Mouse (Mus musculus) lung, postnatal 0 days (tissue): ENCODE data around the gene Chrna10. TPM values are rescaled to one million over a fixed set of nuclear protein-coding genes. Genes with fewer than 3 reads are reported as not detected.

Experiments used
- ATAC-seq: fragments of 200-750 bp; cut with Nextera tagmentation; 2 replicates; pipeline ENCODE4 v1.8.0; 2017; ENCODE audit warnings: moderate library complexity
- DNase-seq: peaks from one replicate; pipeline ENCODE4 v3.0.0-alpha.2; 2016; ENCODE audit warnings: low spot score
- H3K27ac ChIP-seq: fragments of 300-500 bp; sonication (generic); 2 replicates; pipeline ENCODE4 v1.5.1; 2014; ENCODE audit warnings: antibody characterized with exemption, mild to moderate bottlenecking, low read length, mixed read lengths
- H3K27me3 ChIP-seq: fragments of 300-500 bp; sonication (generic); replicated peaks from 2 replicates; pipeline ENCODE4 v1.6.1; 2014; ENCODE audit warnings: low read length, mixed read lengths; ENCODE audit not compliant: insufficient read depth
- H3K36me3 ChIP-seq: fragments of 300-500 bp; sonication (generic); 2 replicates; pipeline ENCODE4 v1.6.1; 2014; ENCODE audit warnings: low read length, mixed read lengths; ENCODE audit not compliant: insufficient read depth
- H3K4me1 ChIP-seq: fragments of 300-500 bp; sonication (generic); 2 replicates; pipeline ENCODE4 v1.6.1; 2014; ENCODE audit warnings: antibody characterized with exemption, low read depth, low read length, mixed read lengths; ENCODE audit not compliant: insufficient read depth
- H3K4me2 ChIP-seq: fragments of 300-500 bp; sonication (generic); replicated peaks from 2 replicates; pipeline ENCODE4 v1.6.1; 2014; ENCODE audit warnings: low read depth, mild to moderate bottlenecking, low read length, moderate library complexity, mixed read lengths
- H3K4me3 ChIP-seq: fragments of 300-500 bp; sonication (generic); 2 replicates; pipeline ENCODE4 v1.5.1; 2014; ENCODE audit warnings: low read depth, low read length
- H3K9ac ChIP-seq: fragments of 300-500 bp; sonication (generic); replicated peaks from 2 replicates; pipeline ENCODE4 v1.6.1; 2014; ENCODE audit warnings: low read depth, mild to moderate bottlenecking
- H3K9me3 ChIP-seq: fragments of 300-500 bp; sonication (generic); 2 replicates; pipeline ENCODE4 v1.6.1; 2016; ENCODE audit warnings: low read length, mixed read lengths
- CTCF ChIP-seq: IDR thresholded peaks from 2 replicates; pipeline ENCODE4 v1.5.1; 2016; ENCODE audit warnings: antibody characterized with exemption, mild to moderate bottlenecking
- EP300 ChIP-seq: IDR thresholded peaks from 2 replicates; pipeline ENCODE4 v1.6.1; 2016; ENCODE audit warnings: antibody characterized with exemption, mild to moderate bottlenecking, control low read depth
- WGBS: fragments of 180-500 bp; shearing (Covaris S2); extraction: QIAGEN DNeasy Blood & Tissue Kit; methylation state at CpG from one replicate; pipeline ENCODE4 v1.1.7; 2014; 5-methylcytosine and 5-hydroxymethylcytosine counted together
- polyA plus RNA-seq: library from polyadenylated mRNA; unstranded; fragments of >200 nt; fragmentation: Nextera tagmentation; extraction: Ambion mirVana; gene quantifications from 2 replicates; pipeline ENCODE4 v1.2.1, GENCODE M21; 2015

Chrna10 gene
- polyA plus RNA-seq, 1 experiment from 2014 or later: 0.36 TPM

DNA sequence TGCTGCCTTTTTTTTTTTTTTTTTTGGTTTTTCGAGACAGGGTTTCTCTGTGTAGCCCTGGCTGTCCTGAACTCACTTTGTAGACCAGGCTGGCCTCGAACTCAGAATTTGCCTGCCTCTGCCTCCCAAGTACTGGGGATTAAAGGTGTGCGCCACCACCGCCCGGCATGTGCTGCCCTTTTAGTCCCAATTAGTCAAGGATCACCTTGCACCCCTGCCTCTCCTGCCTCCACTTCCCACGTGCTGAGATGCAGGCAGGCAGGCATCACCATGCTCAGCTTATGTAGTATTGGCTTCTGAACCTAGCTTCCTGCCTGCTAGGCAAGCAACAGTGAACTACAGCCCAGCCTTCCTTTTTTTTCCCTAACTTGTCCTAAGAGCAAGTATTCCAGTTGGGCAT, 754 bp upstream of the Chrna10 start:
- DNase-seq: no peak
- H3K9me3 ChIP-seq: no peaks in the 10 kb centered on the region
- H3K27me3 ChIP-seq: no peaks in the 10 kb centered on the region
- H3K9ac ChIP-seq: no peak overlapping the region
- no peaks in the 10 kb centered on the region for H3K4me1 ChIP-seq
- no peak for TF ChIP-seq EP300
- TF ChIP-seq CTCF: no peak
- ATAC-seq: no peak
- H3K36me3 ChIP-seq: peaks cover 31% of the 10 kb centered on the region
- no peak overlapping the region for H3K4me2 ChIP-seq
- WGBS: 70% methylated on average over 6 of the region's 6 CpGs
- H3K4me3 ChIP-seq: no peak overlapping the region
- no peak overlapping the region for H3K27ac ChIP-seq

DNA sequence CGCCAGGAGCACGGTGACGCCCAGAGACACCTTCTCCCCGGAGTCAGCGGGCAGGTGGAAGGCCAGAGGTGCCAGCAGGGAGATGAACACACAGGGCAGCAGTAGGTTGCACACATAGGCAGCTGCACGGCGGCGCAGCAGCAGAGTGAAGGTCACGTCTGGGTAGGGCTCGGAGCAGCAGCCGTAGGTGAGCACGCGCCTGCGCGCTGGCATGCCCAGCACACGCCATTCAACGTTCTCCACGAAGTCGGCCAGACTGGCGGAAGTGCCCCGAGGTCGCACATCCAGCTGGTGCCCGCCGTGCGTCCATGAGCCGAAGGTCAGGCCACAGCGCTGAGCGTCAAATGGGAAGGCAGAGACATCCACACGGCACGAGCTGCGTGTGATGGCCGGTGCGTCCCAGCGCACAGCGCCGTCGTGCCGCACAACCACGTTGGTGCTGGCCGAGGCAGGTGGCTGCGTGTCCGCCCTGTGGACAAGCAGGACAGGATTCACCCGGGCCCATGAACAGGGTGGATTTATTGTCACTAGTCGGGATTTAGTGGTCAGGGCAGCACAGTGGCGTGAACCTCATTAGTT, 3.4 kb downstream of the Chrna10 start:
- WGBS: 75% methylated on average over 45 of the region's 45 CpGs
- TF ChIP-seq CTCF (no peak), EP300 (no peak)
- H3K27ac ChIP-seq: no peak overlapping the region

DNA sequence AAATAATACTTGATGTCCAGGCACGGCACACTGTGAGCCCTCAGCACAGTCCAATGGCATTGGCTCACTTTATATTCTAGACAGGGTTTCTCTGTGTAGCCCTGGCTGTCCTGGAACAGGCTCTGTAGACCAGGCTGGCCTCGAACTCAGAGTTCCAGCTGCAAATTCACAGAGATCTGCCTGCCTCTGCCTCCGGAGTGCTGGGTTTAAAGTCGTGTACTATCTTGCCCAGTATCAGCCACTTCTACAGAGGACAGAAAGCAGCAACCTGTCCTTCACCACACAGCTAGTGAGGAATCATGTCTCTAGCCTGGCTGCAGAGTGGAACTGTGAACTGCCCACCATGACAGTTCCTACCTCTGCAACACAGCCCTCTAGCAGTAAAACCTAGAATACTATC, 6.9 kb downstream of the Chrna10 start:
- ATAC-seq (no peak), DNase-seq (no peak)
- Histone ChIP-seq H3K27me3 (no peaks in the 10 kb centered on the region), H3K27ac (no peak overlapping the region), H3K4me2 (no peak overlapping the region), H3K4me1 (peaks cover 4% of the 10 kb centered on the region; the same call in 1 of the 2 replicates), H3K4me3 (no peak overlapping the region), H3K9ac (no peak overlapping the region), H3K36me3 (no peaks in the 10 kb centered on the region), H3K9me3 (no peaks in the 10 kb centered on the region)
- WGBS: 84% methylated on average over 4 of the region's 4 CpGs
- TF ChIP-seq CTCF (no peak), EP300 (no peak)

More for the DNA sequence above, 3.4 kb downstream of the Chrna10 start:
- no peaks in the 10 kb centered on the region for H3K4me1 ChIP-seq
- H3K9me3 ChIP-seq: no peaks in the 10 kb centered on the region
- H3K4me3 ChIP-seq: no peak overlapping the region
- DNase-seq: no peak
- H3K4me2 ChIP-seq: no peak overlapping the region
- no peak for ATAC-seq
- no peaks in the 10 kb centered on the region for H3K27me3 ChIP-seq
- no peaks in the 10 kb centered on the region for H3K36me3 ChIP-seq
- H3K9ac ChIP-seq: no peak overlapping the region

DNA sequence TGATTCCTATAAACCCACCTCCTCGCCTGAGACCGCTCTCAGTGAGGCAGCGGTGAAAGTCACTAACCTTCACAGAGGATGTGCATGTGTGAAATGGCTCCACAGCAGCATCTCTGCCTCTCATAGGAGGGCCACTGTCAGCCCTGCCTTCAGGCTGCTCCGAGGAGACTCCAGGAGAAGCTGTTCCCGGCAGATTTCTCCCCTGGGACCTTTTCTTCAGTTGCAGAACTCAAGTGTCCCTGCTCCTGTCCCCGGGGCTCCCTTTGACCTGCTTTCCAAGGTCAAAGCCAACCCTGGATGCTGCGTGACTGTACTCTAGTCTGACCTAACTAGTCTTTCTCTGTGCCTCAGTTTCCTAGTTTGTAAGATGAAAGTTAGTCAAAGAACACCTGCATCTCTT, 7.5 kb downstream of the Chrna10 start, which contains the start of gene Art5:
Gene Art5 (minus strand): TSS at position 319 of the 400 bp plus-strand sequence.
- ATAC-seq (no peak), DNase-seq (no peak)
- Histone ChIP-seq H3K9me3 (no peaks in the 10 kb centered on the region), H3K9ac (no peak within 1 kb of the TSS), H3K27me3 (no peaks in the 10 kb centered on the region), H3K4me3 (no peak within 1 kb of the TSS), H3K36me3 (no peaks in the 10 kb centered on the region), H3K27ac (no peak within 1 kb of the TSS), H3K4me1 (peaks cover 4% of the 10 kb centered on the region; the same call in 1 of the 2 replicates), H3K4me2 (no peak within 1 kb of the TSS)
- 75% methylated on average over 7 of the region's 7 CpGs for WGBS
- TF ChIP-seq EP300: no peak
- TF ChIP-seq CTCF: no peak

DNA sequence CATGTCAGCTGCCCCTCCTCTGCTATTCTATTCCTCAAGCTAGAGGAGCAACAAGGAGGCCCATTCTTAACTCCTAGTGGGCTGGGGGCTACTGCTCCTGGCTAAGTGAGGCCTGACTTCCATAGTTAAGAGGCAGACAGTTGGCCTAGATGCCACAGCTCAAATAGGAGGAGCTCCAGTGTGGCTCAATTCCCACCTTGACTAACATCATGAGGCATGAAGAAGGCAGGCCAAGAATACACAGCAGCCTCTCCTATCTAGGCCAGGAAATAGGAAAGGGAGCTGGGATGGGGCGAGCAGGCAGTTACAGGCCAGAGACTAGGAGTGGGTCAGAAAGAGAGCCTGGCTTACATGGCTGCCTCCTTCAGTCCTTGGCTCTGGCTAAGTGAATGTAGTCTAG, 8.4 kb downstream of the Chrna10 start:
- H3K9me3 ChIP-seq: no peaks in the 10 kb centered on the region
- no peak overlapping the region for H3K9ac ChIP-seq
- DNase-seq (no peak), ATAC-seq (no peak)
- WGBS: 85% methylated on average over 1 of the region's 1 CpGs
- H3K27ac ChIP-seq: no peak overlapping the region
- TF ChIP-seq EP300 (no peak), CTCF (no peak)
- no peaks in the 10 kb centered on the region for H3K36me3 ChIP-seq
- H3K27me3 ChIP-seq: no peaks in the 10 kb centered on the region
- H3K4me1 ChIP-seq: peaks cover 4% of the 10 kb centered on the region; the same call in 1 of the 2 replicates
- H3K4me2 ChIP-seq: no peak overlapping the region
- H3K4me3 ChIP-seq: no peak overlapping the region

DNA sequence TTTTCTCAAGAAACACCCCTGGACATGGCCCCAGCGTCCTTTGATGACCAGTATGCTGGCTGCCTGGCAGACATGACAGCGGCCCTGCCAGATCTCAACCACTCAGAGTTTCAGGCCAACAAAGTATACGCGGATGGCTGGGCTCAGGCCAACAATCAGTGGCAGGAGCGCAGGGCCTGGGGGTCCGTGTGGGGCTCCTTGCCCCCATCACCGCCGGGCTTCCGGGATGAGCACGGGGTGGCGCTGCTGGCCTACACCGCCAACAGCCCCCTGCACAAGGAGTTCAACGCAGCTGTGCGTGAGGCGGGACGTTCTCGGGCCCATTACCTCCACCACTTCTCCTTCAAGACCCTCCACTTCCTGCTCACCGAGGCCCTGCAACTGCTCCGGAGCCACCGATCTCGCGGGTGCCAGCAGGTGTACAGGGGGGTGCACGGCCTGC, 9.9 kb downstream of the Chrna10 start:
- Histone ChIP-seq H3K4me1 (peaks cover 4% of the 10 kb centered on the region; the same call in 1 of the 2 replicates), H3K27ac (no peak overlapping the region), H3K4me3 (0 out of 2 replicates have a peak overlapping the region, but pooled peaks have one; percentile 16), H3K27me3 (no peaks in the 10 kb centered on the region), H3K9ac (no peak overlapping the region), H3K4me2 (peak overlapping the region; percentile 53), H3K36me3 (no peaks in the 10 kb centered on the region), H3K9me3 (no peaks in the 10 kb centered on the region)
- DNase-seq (no peak), ATAC-seq (0 out of 2 replicates have a peak, but pooled peaks have one; percentile 20)
- WGBS: 6% methylated on average over 23 of the region's 23 CpGs
- TF ChIP-seq EP300: no peak
- no peak; the same call in 1 of the 2 replicates for TF ChIP-seq CTCF
